Mouse (Mus musculus) lung, adult 18-20 months (tissue): Measurements from ENCODE around the gene Olfr830.
"Not testable (repeated sequence)": the region's sequence is repeated elsewhere in the genome, so short reads cannot be mapped to it uniquely, and the experiment has no call there.

Source experiments
- DNase-seq, 2 experiments: peaks; one replicate each; pipeline ENCODE4 v3.0.0; 2022; ENCODE audit warnings: mixed read lengths in 2 of 2

Gene Olfr830

GRCm38 (mm10) chr9:18874393-18874792, at the start of gene Olfr830:
Gene Olfr830, plus strand, starts transcription at chr9:18874693.
- no peak for DNase-seq

GRCm38 (mm10) chr9:18854633-18855032, 19.9 kb upstream of the Olfr830 start, which contains the start of gene Olfr829:
Gene Olfr829, plus strand, starts transcription at chr9:18854933.
- no peak for DNase-seq

GRCm38 (mm10) chr9:18907699-18908098, 33.2 kb downstream of the Olfr830 start:
- DNase-seq, result not testable (repeated sequence)

- DNase-seq, result not testable (repeated sequence)
These were observed 53.4 kb downstream of the Olfr830 start for GRCm38 (mm10) chr9:18927921-18928320.
